Mouse (Mus musculus): ENCODE measurements around the gene Dapk3.
"Not testable (repeated sequence)": the region's sequence is repeated elsewhere in the genome, so short reads cannot be mapped to it uniquely, and the experiment has no call there.

Dapk3 gene

GRCm38 (mm10) chr10:81178927-81179326 is 3.9 kb upstream of the Dapk3 start:
- no peak for DNase-seq (ENCODE audit: low read depth, low spot score)

GRCm38 (mm10) chr10:81179451-81180342 is 3.1 kb upstream of the Dapk3 start:
- no peak for DNase-seq (ENCODE audit: low read depth, low spot score)

- DNase-seq (ENCODE audit: low read depth, low spot score), result no peak
These were observed 1.9 kb upstream of the Dapk3 start for GRCm38 (mm10) chr10:81180946-81181345.

- DNase-seq (ENCODE audit: low read depth, low spot score), result not testable (repeated sequence)
These were observed 945 bp upstream of the Dapk3 start for GRCm38 (mm10) chr10:81181860-81182259.

- DNase-seq (ENCODE audit: low read depth, low spot score), result no peak
These were observed 1.0 kb downstream of the Dapk3 start, which contains the start of gene 4930442H23Rik for GRCm38 (mm10) chr10:81183805-81184204. 4930442H23Rik (minus strand) TSS chr10:81183849.

- no peak for DNase-seq (ENCODE audit: low read depth, low spot score)
These were observed 2.0 kb downstream of the Dapk3 start for GRCm38 (mm10) chr10:81184765-81185164.

- no peak for DNase-seq (ENCODE audit: low read depth, low spot score)
These were observed 4.4 kb downstream of the Dapk3 start for GRCm38 (mm10) chr10:81187161-81187560.

GRCm38 (mm10) chr10:81189821-81190220 is 7.0 kb downstream of the Dapk3 start:
- no peak for DNase-seq (ENCODE audit: low read depth, low spot score)

GRCm38 (mm10) chr10:81190236-81190911 is 7.6 kb downstream of the Dapk3 start:
- no peak for DNase-seq (ENCODE audit: low read depth, low spot score)

GRCm38 (mm10) chr10:81190912-81191321 is 8.1 kb downstream of the Dapk3 start:
- DNase-seq (ENCODE audit: low read depth, low spot score), result no peak

- DNase-seq (ENCODE audit: low read depth, low spot score), result no peak
These were observed 8.7 kb downstream of the Dapk3 start for GRCm38 (mm10) chr10:81191342-81191982.

GRCm38 (mm10) chr10:81192270-81192967 is 9.6 kb downstream of the Dapk3 start:
- no peak for DNase-seq (ENCODE audit: low read depth, low spot score)

GRCm38 (mm10) chr10:81192968-81193501 is 10.2 kb downstream of the Dapk3 start:
- DNase-seq (ENCODE audit: low read depth, low spot score), result no peak

GRCm38 (mm10) chr10:81193991-81194774 is 11.4 kb downstream of the Dapk3 start:
- no peak for DNase-seq (ENCODE audit: low read depth, low spot score)

- DNase-seq (ENCODE audit: low read depth, low spot score), result no peak
These were observed 12.5 kb downstream of the Dapk3 start for GRCm38 (mm10) chr10:81195300-81195699.

GRCm38 (mm10) chr10:81196470-81197065 is 13.8 kb downstream of the Dapk3 start:
- DNase-seq (ENCODE audit: low read depth, low spot score), result no peak

GRCm38 (mm10) chr10:81197305-81197704 is 14.5 kb downstream of the Dapk3 start:
- DNase-seq (ENCODE audit: low read depth, low spot score), result no peak

GRCm38 (mm10) chr10:81198230-81198629 is 15.4 kb downstream of the Dapk3 start:
- peak; percentile 60 for DNase-seq (ENCODE audit: low read depth, low spot score)

- DNase-seq (ENCODE audit: low read depth, low spot score), result no peak
These were observed 16.2 kb downstream of the Dapk3 start for GRCm38 (mm10) chr10:81198990-81199389.

- no peak for DNase-seq (ENCODE audit: low read depth, low spot score)
These were observed 17.3 kb downstream of the Dapk3 start for GRCm38 (mm10) chr10:81200141-81200540.
